Mouse (Mus musculus): ENCODE data around the gene Rhd. TPM values are rescaled to one million over a fixed set of nuclear protein-coding genes. Genes with fewer than 3 reads are reported as not detected.
"Not testable (repeated sequence)": the region's sequence is repeated elsewhere in the genome, so short reads cannot be mapped to it uniquely, and the experiment has no call there.

The Rhd gene
- total RNA-seq, 2 experiments from 2014 or later, result not detected

- no peak for ATAC-seq (replicated peaks; ENCODE audit: poor library complexity, severe bottlenecking)
These were observed 27.8 kb downstream of the Rhd start for GRCm38 (mm10) chr4:134892096-134892495.

DNA sequence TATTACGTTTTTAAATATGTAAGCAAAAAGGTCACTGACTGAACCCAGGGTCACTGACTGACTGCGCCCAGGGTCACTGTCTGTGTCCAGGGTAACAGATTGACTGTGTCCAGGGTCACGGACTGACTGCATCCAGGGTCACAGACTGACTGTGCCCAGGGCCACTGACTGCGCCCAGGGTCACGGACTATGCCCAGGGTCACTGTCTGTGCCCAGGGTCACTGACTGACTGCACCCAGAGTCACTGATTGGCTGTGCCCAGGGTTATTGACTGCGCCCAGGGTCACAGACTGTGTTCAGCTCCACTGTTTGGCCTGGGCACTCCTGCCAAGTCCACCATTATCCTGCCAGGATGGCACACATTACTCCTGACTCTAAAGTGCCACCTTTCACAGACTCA is 32.9 kb downstream of the Rhd start:
- no peak for ATAC-seq (replicated peaks; ENCODE audit: poor library complexity, severe bottlenecking)

GRCm38 (mm10) chr4:134901126-134901525 is 36.8 kb downstream of the Rhd start:
- no peak for ATAC-seq (replicated peaks; ENCODE audit: poor library complexity, severe bottlenecking)

DNA sequence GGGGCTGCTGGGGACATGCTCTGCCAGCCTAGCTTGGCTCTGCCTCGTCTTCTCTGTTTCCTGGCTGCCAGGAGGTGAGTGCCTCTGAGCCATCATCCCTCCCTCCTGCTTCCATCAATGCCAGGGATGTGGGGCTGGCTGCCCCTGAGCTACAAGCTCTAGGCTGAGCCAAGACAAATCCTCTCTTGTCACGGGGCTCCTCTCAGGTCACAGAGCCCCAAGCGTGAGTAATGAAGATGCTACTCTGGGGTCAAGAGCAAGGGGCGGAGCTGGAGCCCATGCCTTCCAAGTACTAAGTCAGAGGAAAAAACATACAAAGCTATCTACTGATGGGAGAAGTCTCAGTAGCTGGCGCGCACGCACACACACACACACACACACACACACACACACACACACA is 38.7 kb downstream of the Rhd start:
- ATAC-seq (replicated peaks; ENCODE audit: poor library complexity, severe bottlenecking), result no peak

GRCm38 (mm10) chr4:134911406-134911805 is 47.1 kb downstream of the Rhd start:
- not testable (repeated sequence) for ATAC-seq (replicated peaks; ENCODE audit: poor library complexity, severe bottlenecking)

DNA sequence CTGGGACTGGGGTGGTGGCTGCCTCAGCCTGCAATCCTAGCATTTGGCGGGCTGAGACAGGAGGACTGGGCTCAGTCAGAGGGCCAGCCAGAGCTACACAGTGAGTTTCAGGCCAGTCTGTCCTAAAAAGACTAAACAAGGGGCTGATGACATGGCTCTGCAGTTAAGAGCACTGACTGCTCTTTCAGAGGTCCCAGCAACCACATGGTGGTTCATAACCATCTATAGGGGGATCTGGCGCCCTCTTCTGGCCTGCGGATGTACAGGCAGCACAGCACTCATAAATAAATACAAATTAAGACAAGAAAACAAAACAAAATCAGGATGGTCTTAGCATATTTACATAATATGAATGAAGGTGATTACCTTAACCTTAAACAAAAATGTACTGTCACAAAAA is 49.1 kb downstream of the Rhd start:
- ATAC-seq (replicated peaks; ENCODE audit: poor library complexity, severe bottlenecking), result peak; percentile 24; the same call in 1 of the 2 replicates

DNA sequence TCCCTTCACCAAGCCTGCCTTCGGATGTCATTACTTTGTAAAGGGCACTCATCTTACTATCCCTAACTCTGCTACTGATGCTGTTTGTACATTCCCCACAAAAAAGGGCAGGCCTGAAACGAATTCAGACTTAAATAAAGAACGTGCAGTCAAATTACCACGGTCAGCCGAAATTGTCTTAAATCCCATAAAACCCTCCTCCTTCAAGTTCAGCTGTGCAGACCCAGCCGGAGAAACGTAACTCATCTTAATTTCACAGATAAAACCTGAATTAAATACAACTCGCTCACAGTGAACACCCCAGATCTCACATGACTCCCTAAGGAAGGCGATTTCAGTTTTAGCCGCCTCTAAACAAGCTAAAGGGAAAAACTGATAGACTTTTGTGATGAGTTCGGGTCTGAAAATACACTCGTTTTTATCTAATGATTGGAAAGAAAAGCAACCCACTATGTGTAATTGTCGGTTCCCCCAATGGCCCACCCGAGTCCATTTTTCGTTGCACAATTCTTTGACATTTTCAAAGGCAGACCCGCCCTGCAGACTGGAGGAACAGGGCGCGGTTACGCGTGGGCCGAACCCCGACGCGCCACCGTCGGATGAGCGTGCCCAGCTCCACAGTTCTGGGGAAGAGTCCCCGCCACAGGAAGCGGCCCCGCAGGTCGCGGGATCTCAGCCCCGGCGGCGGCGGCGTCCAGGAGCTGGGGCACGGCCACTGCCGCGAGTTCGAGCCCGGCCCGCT is 50.0 kb downstream of the Rhd start:
- peak; percentile 40 for ATAC-seq (replicated peaks; ENCODE audit: poor library complexity, severe bottlenecking)

DNA sequence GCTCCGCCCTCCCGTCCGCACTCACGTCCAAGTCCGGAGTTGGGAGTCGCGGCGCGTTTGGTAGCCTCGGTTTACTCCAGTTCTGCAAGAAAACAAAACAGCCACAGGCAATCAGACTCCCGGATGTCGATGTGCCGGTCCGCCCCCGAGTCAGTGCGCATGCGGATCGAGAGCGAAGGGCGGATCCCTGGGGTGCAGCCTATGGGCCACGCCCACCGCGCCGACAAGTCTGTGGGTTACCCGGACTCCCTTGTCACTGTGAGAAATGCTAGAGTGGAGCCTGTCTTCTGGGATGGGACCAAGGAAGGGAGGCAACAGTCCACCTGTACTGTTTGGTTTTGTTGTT is 50.5 kb downstream of the Rhd start, which contains the start of gene Tmem50a:
Gene Tmem50a (minus strand): TSS at position 161 of the 346 bp plus-strand sequence.
- peak; percentile 76 for ATAC-seq (replicated peaks; ENCODE audit: poor library complexity, severe bottlenecking)

GRCm38 (mm10) chr4:134915223-134916050 is 51.1 kb downstream of the Rhd start:
- no peak for ATAC-seq (replicated peaks; ENCODE audit: poor library complexity, severe bottlenecking)

DNA sequence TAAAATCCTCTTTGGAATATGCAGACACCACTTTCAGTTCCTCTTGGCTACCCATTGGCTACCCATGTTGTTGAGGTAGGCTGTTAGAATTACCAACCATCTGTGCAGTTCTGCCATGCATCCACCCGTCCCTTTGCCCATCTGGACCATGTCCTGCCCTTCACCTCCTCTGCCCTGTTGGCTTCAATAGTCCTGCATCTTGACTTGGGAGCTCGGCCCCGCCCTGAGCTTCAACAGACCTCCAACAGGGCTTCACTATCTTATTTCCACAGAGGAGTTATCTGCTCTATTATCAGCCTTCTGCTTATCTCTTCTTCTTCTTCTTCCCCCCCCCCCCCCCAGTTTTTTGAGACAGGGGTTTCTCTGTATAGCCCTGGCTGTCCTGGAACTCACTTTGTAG is 52.9 kb downstream of the Rhd start:
- peak; percentile 26 for ATAC-seq (replicated peaks; ENCODE audit: poor library complexity, severe bottlenecking)

- no peak for ATAC-seq (replicated peaks; ENCODE audit: poor library complexity, severe bottlenecking)
These were observed 54.0 kb downstream of the Rhd start for GRCm38 (mm10) chr4:134918381-134918780.

GRCm38 (mm10) chr4:134919733-134920540 is 55.6 kb downstream of the Rhd start:
- peak; percentile 55 for ATAC-seq (replicated peaks; ENCODE audit: poor library complexity, severe bottlenecking)

GRCm38 (mm10) chr4:134920631-134921030 is 56.3 kb downstream of the Rhd start:
- ATAC-seq (replicated peaks; ENCODE audit: poor library complexity, severe bottlenecking), result no peak

GRCm38 (mm10) chr4:134921703-134922102 is 57.4 kb downstream of the Rhd start:
- no peak for ATAC-seq (replicated peaks; ENCODE audit: poor library complexity, severe bottlenecking)

- ATAC-seq (replicated peaks; ENCODE audit: poor library complexity, severe bottlenecking), result no peak
These were observed 58.0 kb downstream of the Rhd start for GRCm38 (mm10) chr4:134922111-134922924.

DNA sequence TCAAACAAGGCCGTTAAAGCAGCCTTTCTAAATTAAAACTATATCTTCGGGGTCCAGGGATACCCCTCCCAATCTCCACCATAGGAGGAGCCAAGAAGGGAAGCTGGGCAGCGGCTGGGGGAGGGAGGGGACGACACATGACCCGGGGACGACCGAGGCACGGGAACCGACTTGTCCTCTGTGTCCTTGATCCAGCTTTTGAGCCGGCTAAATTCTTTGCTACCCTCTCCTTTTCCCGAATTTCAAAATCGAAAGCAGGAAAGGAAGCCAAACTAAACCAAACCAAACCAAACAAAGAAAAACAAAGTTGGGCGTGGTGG is 58.5 kb downstream of the Rhd start:
- no peak for ATAC-seq (replicated peaks; ENCODE audit: poor library complexity, severe bottlenecking)

GRCm38 (mm10) chr4:134923258-134924018 is 59.1 kb downstream of the Rhd start, which contains the start of gene Rsrp1:
Gene Rsrp1 (plus strand): TSS chr4:134923592.
- peak; percentile 62 for ATAC-seq (replicated peaks; ENCODE audit: poor library complexity, severe bottlenecking)

GRCm38 (mm10) chr4:134924019-134924741 is 59.8 kb downstream of the Rhd start:
- ATAC-seq (replicated peaks; ENCODE audit: poor library complexity, severe bottlenecking), result peak; percentile 52

GRCm38 (mm10) chr4:134925206-134925605 is 60.9 kb downstream of the Rhd start:
- no peak for ATAC-seq (replicated peaks; ENCODE audit: poor library complexity, severe bottlenecking)
